Mouse (Mus musculus) forebrain, embryonic 14.5 days (tissue): Measurements from ENCODE around the gene Gpr174. TPM values are rescaled to one million over a fixed set of nuclear protein-coding genes. Genes with fewer than 3 reads are reported as not detected.

Experiments used
- ATAC-seq: fragments of 200-750 bp; cut with Nextera tagmentation; 2 replicates; pipeline ENCODE4 v1.8.0; 2017; ENCODE audit warnings: mild to moderate bottlenecking, moderate library complexity
- DNase-seq: peaks from one replicate; pipeline ENCODE4 v3.0.0-alpha.2; 2015; ENCODE audit warnings: low spot score
- H3K27ac ChIP-seq: fragments of 300-500 bp; sonication (generic); 2 replicates; pipeline ENCODE4 v1.5.1; 2014; ENCODE audit warnings: low read depth, mild to moderate bottlenecking, control low read depth, low read length, moderate library complexity
- H3K27me3 ChIP-seq: fragments of 300-500 bp; sonication (generic); replicated peaks from 2 replicates; pipeline ENCODE4 v1.6.1; 2014; ENCODE audit warnings: low read length, control low read depth, mixed read lengths; ENCODE audit not compliant: control insufficient read depth, insufficient read depth
- H3K36me3 ChIP-seq: fragments of 300-500 bp; sonication (generic); 2 replicates; pipeline ENCODE4 v1.6.1; 2014; ENCODE audit warnings: low read length, control low read depth; ENCODE audit not compliant: control insufficient read depth, insufficient read depth
- H3K4me1 ChIP-seq: fragments of 300-500 bp; sonication (generic); 2 replicates; pipeline ENCODE4 v1.6.1; 2014; ENCODE audit warnings: antibody characterized with exemption, low read length, control low read depth; ENCODE audit not compliant: control insufficient read depth, insufficient read depth
- H3K4me2 ChIP-seq: fragments of 300-500 bp; sonication (generic); 2 replicates; pipeline ENCODE4 v1.6.1; 2014; ENCODE audit warnings: mild to moderate bottlenecking, control low read depth, low read length
- H3K4me3 ChIP-seq: fragments of 300-500 bp; sonication (generic); 2 replicates; pipeline ENCODE4 v1.5.1; 2014; ENCODE audit warnings: low read depth, low read length, control low read depth
- H3K9ac ChIP-seq: fragments of 300-500 bp; sonication (generic); 2 replicates; pipeline ENCODE4 v1.6.1; 2014; ENCODE audit warnings: mild to moderate bottlenecking, low read length, control low read depth, moderate library complexity
- H3K9me3 ChIP-seq: fragments of 300-500 bp; sonication (generic); replicated peaks from 2 replicates; pipeline ENCODE4 v1.6.1; 2016; ENCODE audit warnings: low read length, control low read depth, mixed read lengths; ENCODE audit not compliant: control insufficient read depth
- WGBS: fragments of 180-500 bp; shearing (Covaris S2); extraction: QIAGEN DNeasy Blood & Tissue Kit; methylation state at CpG from one replicate; pipeline ENCODE4 v1.1.7; 2014; 5-methylcytosine and 5-hydroxymethylcytosine counted together
- polyA plus RNA-seq: library from polyadenylated mRNA; unstranded; fragments of >200 nt; fragmentation: Nextera tagmentation; extraction: Ambion mirVana; gene quantifications from 2 replicates; pipeline ENCODE4 v1.2.1, GENCODE M21; 2014

Gene Gpr174
- polyA plus RNA-seq = 0.17 and 0.51 TPM in 2 replicates

DNA sequence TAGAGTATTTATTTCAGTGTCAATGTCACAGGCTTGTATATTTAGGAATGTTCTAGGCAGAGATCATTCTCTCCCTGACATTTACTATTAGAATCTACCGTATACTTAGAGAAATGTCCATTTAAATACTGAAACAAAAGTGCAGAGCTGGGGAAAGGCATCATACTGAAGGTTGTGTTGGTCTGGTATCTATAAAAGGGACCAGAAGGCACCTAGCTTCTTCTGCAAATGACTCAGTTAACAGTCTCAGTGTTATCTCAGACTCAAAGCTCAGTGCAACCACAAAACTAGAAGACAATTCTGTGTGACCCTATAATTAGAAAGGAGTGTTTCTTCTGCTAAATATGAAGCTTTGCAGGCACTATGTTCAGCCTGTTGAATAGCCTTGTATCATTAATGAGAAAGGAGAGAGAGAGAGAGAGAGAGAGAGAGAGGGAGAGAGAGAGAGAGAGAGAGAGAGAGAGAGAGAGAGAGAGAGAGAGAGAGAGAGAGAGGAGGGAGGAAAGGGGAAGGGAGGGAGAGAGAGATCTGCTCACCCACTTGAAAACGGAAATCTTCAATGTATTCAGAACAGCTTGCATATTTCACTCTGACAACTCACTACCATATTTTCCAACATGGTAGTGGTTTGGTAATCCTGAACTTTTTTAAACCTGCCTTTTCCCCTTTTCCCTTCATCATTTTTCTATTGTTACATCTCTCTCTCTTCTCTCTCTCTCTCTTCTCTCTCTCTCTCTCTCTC lies at the start of gene Gpr174:
TSS of gene Gpr174 (plus strand) at position 393 of the 742 bp plus-strand sequence.
- ATAC-seq = no peak
- 76% methylated on average over 2 of the region's 2 CpGs for WGBS

DNA sequence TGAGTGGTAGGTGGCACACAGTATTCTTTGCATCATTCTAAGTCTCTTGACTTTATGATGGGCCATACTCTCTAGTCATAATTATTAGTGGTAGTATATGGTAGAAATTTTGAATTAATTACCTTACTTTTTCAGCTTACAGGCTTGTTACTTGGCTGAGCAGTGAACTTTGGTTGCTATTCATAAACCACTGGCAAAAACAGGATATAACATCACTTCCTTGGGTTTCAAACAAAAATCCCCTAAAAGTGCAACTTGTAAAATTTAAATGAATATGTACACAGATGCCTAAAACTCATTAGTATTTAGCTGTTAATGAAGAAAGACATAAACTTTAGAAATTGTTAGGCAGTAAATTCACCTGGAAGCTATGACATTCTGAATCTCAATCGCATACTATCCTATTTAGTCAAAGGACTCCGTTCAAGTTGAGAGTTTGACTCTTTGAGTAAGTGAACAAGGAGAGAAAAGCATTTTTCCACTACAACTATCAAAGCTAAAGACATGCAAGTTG lies 38.0 kb upstream of the Gpr174 start:
- 88% methylated on average over 2 of the region's 2 CpGs for WGBS
- no peak overlapping the region for H3K4me3 ChIP-seq

More for the DNA sequence above, at the start of gene Gpr174:
- Histone ChIP-seq H3K9me3 (no peaks in the 10 kb centered on the region), H3K27me3 (no peaks in the 10 kb centered on the region), H3K4me1 (no peaks in the 10 kb centered on the region), H3K36me3 (no peaks in the 10 kb centered on the region), H3K4me2 (no peak within 1 kb of the TSS), H3K4me3 (no peak within 1 kb of the TSS), H3K9ac (no peak within 1 kb of the TSS), H3K27ac (no peak within 1 kb of the TSS)
- no peak for DNase-seq

DNA sequence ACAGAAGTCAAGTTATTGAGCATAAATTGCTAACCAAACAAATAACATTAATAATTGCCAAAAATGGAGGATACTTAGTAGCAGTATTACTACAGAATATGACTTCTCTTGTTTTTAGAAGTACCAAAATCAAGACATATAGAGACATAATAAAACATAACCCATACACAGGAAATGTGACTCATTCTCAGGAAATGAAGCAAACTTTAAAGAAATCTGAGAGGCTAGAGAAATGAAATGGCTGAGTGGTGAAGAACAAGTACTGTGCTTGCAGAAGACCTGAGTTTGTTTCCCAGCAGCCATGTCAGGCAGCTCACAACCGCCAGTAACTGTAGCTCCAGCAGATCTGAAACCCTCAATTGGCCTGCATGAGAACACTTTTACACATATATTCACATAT lies 30.8 kb upstream of the Gpr174 start:
- H3K4me3 ChIP-seq = no peak overlapping the region
- 73% methylated on average over 1 of the region's 1 CpGs for WGBS
- no peak overlapping the region for H3K27ac ChIP-seq

More for the DNA sequence above, 38.0 kb upstream of the Gpr174 start:
- Histone ChIP-seq H3K4me2 (no peak overlapping the region), H3K27me3 (no peaks in the 10 kb centered on the region), H3K9ac (no peak overlapping the region), H3K9me3 (no peaks in the 10 kb centered on the region), H3K4me1 (no peaks in the 10 kb centered on the region), H3K27ac (no peak overlapping the region), H3K36me3 (no peaks in the 10 kb centered on the region)
- DNase-seq (no peak), ATAC-seq (no peak)

DNA sequence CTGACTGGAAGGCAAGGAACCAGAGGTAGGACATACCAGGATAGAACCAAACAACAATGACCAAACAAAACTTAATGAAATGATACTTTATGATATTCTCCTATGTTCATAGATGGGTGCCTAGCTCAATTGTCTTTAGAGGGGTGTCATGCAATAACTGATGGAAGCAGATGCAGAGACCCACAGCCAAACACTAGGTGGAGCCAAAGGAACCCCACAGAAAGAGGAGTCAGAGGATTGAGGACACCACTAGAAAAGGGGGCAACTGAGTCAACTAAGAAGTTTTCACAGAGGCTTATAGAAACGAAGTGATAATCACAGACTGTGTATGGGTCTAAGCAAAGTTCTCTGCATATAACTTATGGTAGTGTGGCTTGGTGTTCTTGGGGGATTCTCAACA lies 24.5 kb upstream of the Gpr174 start:
- Histone ChIP-seq H3K4me2 (no peak overlapping the region), H3K36me3 (no peaks in the 10 kb centered on the region), H3K4me1 (no peaks in the 10 kb centered on the region), H3K4me3 (no peak overlapping the region), H3K9ac (no peak overlapping the region), H3K27me3 (no peaks in the 10 kb centered on the region), H3K9me3 (no peaks in the 10 kb centered on the region), H3K27ac (no peak overlapping the region)
- no peak for DNase-seq
- WGBS = 76% methylated on average over 1 of the region's 1 CpGs
- no peak for ATAC-seq

More for the DNA sequence above, 30.8 kb upstream of the Gpr174 start:
- Histone ChIP-seq H3K4me2 (no peak overlapping the region), H3K36me3 (no peaks in the 10 kb centered on the region), H3K9ac (no peak overlapping the region), H3K27me3 (no peaks in the 10 kb centered on the region), H3K4me1 (no peaks in the 10 kb centered on the region), H3K9me3 (no peaks in the 10 kb centered on the region)
- ATAC-seq (no peak), DNase-seq (no peak)

DNA sequence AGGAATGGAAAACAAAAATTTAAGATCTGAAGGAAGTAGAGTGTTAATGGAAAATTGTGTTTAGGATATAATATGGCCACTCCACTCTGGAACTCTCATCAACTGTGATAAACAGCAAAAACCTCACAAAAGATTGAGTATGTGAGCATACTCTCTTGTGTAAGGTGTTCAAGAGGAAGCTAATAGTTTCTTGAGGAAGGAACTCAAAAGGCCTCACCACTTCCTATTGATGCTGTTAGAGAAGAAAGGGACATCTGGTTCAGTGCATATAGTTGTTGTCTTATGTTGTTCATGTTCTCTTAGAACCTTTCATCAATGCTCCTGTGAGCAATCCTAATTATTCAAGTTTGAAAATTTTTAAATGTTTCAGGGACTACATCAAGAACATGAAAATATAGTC lies 21.0 kb upstream of the Gpr174 start:
- DNase-seq = no peak
- Histone ChIP-seq H3K4me3 (no peak overlapping the region), H3K4me1 (no peaks in the 10 kb centered on the region), H3K36me3 (no peaks in the 10 kb centered on the region), H3K27me3 (no peaks in the 10 kb centered on the region), H3K4me2 (no peak overlapping the region), H3K9me3 (no peaks in the 10 kb centered on the region), H3K27ac (no peak overlapping the region), H3K9ac (no peak overlapping the region)
- ATAC-seq = no peak

DNA sequence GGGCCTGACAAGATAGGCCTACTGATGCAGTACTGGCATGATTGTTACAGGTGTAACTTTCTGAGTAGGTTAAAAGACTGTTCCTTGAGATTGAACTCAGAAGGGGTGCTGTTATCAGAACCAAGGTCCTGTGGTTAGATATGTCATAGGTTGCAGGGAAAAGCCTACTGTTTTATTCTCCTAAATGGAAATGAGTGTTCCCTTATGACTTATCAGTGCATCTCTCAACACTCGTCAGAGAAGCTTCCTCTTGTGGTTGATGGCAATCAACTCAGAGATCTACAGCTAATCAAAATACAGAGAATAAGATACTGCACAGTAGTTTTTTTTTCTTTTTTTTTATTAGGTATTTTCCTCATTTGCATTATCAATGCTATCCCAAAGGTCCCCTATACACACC lies 19.2 kb upstream of the Gpr174 start:
- Histone ChIP-seq H3K9me3 (no peaks in the 10 kb centered on the region), H3K4me1 (no peaks in the 10 kb centered on the region), H3K27ac (no peak overlapping the region), H3K9ac (no peak overlapping the region), H3K36me3 (no peaks in the 10 kb centered on the region), H3K4me3 (no peak overlapping the region), H3K27me3 (no peaks in the 10 kb centered on the region), H3K4me2 (no peak overlapping the region)
- WGBS = 93% methylated on average over 1 of the region's 1 CpGs
- no peak for ATAC-seq
- DNase-seq = no peak

DNA sequence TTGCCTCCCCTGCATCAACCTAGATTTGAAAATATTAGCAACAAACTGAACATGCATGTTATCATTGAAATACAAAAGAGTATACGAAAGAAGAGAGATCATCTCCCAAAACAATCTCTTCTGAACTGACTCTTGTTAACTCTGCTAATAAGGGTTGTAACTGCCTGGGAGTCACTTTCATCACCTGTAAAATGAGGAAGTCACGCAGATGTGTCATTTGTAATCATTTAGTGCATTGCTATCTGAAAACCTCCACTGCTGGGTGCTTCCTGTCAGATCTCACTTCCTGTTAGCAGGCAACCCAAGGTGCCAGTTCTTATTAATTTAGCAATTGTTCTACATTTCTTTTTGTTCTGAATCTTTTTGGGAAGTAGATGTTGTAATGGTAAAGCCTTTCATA lies 5.3 kb upstream of the Gpr174 start:
- no peaks in the 10 kb centered on the region for H3K27me3 ChIP-seq
- ATAC-seq = no peak
- no peaks in the 10 kb centered on the region for H3K4me1 ChIP-seq
- no peaks in the 10 kb centered on the region for H3K36me3 ChIP-seq
- no peaks in the 10 kb centered on the region for H3K9me3 ChIP-seq
- no peak overlapping the region for H3K4me2 ChIP-seq
- DNase-seq = no peak
- WGBS = 81% methylated on average over 2 of the region's 2 CpGs
- no peak overlapping the region for H3K4me3 ChIP-seq
- H3K27ac ChIP-seq = no peak overlapping the region
- H3K9ac ChIP-seq = no peak overlapping the region

DNA sequence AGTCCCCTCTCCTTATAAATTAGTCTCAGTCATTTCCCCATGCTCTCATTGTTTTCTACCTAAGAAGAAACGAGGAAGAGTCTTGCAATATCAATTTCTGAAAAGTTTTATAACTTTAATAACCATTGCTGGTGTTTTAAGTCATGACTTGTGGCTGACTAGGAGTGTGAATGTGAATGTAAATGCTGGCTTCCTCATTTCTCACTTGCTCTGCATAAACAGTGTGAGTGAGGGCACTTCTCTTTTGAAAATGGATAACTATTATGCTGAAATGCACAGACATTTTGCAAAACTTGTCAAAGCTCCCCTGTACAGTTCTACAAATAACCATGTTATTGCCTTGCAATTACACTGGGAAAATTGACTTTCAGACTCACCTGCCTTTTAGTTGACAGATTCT lies 8.9 kb downstream of the Gpr174 start:
- H3K4me3 ChIP-seq = no peak overlapping the region
- 46% methylated on average over 1 of the region's 1 CpGs for WGBS
- H3K27ac ChIP-seq = no peak overlapping the region
- ATAC-seq = no peak
- no peaks in the 10 kb centered on the region for H3K9me3 ChIP-seq
- no peak for DNase-seq
- H3K4me2 ChIP-seq = no peak overlapping the region
- no peaks in the 10 kb centered on the region for H3K27me3 ChIP-seq
- H3K4me1 ChIP-seq = no peaks in the 10 kb centered on the region
- H3K36me3 ChIP-seq = no peaks in the 10 kb centered on the region
- H3K9ac ChIP-seq = no peak overlapping the region

DNA sequence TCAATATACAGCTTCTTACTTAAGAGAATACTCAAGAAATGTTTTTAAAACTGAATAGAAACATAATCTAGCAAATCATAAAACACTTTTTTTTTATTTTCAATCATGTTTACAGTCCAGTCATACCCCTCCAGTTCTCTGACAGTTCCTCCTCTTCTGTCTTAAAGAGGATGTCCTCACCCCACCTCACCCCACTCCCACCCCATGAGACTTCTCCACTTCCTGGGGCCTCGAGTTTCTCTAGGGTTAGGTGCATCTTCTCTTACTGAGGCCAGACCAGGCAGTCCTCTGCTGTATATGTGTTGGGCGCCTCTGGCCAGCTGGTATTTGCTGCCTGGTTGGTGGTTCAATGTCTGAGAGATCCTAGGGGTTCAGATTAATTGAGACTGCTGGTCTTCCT lies 21.9 kb downstream of the Gpr174 start:
- Histone ChIP-seq H3K4me1 (no peaks in the 10 kb centered on the region), H3K9ac (no peak overlapping the region), H3K27ac (no peak overlapping the region), H3K27me3 (no peaks in the 10 kb centered on the region), H3K36me3 (no peaks in the 10 kb centered on the region), H3K4me2 (no peak overlapping the region), H3K4me3 (no peak overlapping the region), H3K9me3 (no peaks in the 10 kb centered on the region)
- DNase-seq = no peak
- WGBS = 54% methylated on average over 2 of the region's 2 CpGs
- no peak for ATAC-seq
